Mouse (Mus musculus): ENCODE results near the gene Gabarapl2.
"Not testable (repeated sequence)": the region's sequence is repeated elsewhere in the genome, so short reads cannot be mapped to it uniquely, and the experiment has no call there.

Gene Gabarapl2

DNA sequence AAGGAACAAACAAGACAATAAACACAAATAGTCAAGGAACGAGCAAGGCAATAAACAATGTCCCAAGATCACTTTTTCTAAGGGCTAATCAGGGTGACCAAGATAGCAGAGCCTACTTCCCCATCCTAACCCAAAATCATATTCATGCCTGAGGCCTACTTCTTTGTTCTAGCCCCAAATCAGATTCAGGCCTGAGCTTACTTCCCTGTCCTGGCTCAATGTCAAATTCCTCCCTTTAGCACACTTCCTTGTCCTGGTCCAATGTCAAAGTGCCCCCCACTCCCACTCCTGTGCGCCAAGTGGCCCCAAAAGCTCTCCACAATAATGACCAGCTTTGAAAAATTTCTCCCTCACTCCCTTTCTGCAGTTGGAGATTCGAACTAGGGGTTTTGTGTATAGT is 3.3 kb upstream of the Gabarapl2 start:
- no peak for DNase-seq (ENCODE audit: low spot score)

DNA sequence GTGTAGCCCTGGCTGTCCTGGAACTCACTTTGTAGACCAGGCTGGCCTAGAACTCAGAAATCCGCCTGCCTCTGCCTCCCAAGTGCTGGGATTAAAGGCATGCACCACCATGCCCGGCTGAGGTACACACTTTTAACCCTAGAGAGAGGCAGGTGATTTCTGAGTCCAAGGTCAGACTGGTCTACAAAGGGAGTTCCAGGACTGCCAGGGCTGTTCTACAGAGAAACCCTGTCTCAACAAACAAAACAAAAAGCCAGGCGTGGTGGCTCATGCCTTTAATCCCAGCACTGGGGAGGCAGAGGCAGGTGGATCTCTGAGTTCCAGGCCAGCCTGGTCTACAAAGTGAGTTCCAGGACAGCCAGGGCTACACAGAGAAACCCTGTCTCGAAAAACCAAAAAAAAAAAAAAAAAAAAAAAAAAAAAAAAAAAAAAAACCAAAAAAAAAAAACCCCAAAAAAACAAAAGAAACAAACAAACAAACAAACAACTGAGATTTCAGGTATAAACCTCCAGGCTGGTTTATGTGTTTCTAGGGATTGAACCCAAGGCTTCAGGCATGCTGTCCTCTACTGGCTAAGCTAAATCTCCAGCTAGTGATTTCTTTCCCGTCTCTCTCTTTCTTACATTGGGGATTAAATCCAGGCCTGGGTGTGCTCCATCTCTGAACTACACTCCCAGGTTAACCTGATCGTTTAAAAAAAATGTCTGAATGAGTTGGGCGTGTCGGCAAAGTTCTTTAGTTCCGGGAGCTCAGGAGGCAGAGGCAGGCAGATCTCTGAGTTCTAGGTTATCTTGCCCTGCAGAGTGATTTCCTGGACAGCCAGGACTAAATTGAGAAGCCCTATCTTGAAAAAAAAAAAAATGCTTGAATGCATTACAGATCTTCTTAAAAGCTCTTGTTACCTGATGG is 2.2 kb upstream of the Gabarapl2 start:
- not testable (repeated sequence) for DNase-seq (ENCODE audit: low spot score)

GRCm38 (mm10) chr8:111939516-111940142 is 874 bp upstream of the Gabarapl2 start:
- DNase-seq (ENCODE audit: low spot score), result peak; percentile 69

DNA sequence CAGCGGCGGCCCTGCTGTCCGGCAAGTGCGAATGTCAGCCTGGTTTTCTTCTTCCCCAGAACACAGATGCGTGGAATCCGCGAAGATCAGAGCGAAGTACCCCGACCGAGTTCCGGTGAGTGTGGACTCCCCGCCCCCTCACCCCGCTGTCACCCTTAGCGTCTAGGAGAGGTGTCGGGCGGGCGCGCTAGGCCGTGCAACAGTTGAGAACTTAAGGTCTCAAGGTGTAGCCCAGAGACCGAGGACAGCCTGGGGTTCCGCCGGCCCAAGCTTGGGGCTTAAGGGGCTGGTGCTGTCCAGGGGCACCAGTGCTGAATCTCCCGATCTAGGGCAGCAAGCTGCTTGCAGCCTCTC is 575 bp downstream of the Gabarapl2 start:
- DNase-seq (ENCODE audit: low spot score), result peak; percentile 51

DNA sequence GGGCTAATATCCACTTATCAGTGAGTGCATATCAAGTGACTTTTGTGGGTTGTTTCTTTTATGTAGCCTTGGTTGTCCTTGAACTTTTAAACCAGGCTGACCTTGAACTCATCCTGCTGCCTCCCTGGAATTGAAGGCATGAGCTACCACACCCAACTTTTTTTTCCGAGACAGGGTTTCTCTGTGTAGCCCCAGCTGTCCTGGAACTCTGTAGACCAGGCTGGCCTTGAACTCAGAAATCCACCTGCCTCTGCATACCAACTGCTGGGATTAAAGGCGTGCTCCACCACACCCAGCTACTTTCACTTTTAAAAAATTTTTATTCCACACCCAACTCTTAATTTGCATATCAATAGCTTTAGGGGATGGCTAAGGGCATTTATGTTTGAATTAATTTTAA is 3.0 kb downstream of the Gabarapl2 start:
- DNase-seq (ENCODE audit: low spot score), result no peak

- DNase-seq (ENCODE audit: low spot score), result no peak
Observed at GRCm38 (mm10) chr8:111947144-111947543, 6.6 kb downstream of the Gabarapl2 start.

GRCm38 (mm10) chr8:111947954-111948353 is 7.5 kb downstream of the Gabarapl2 start:
- DNase-seq (ENCODE audit: low spot score), result no peak

- DNase-seq (ENCODE audit: low spot score), result no peak
Observed at GRCm38 (mm10) chr8:111950846-111951245, 10.3 kb downstream of the Gabarapl2 start.

- no peak for DNase-seq (ENCODE audit: low spot score)
Observed at GRCm38 (mm10) chr8:111951317-111951716, 10.8 kb downstream of the Gabarapl2 start.

DNA sequence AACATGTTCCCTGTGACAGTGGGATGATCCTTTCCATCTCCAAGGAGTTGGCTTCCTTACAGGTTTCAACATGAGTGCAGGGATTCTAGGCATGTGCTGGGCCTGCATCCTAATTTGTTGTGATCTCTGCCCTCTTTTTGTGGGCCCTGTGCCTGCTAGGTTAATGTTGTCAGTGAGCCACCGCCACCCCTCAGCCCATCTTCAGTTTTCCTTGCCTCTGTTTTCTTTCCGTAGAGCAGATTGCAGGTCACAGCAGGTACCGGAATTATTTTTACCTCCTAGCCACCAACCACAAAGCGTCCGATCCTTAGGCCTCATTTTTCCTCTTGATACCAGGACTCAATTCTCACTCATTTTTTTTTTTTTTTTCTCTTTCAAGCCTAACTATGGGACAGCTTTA is 11.4 kb downstream of the Gabarapl2 start:
- no peak for DNase-seq (ENCODE audit: low spot score)

- DNase-seq (ENCODE audit: low spot score), result no peak
Observed at GRCm38 (mm10) chr8:111954844-111955594, 14.5 kb downstream of the Gabarapl2 start.

DNA sequence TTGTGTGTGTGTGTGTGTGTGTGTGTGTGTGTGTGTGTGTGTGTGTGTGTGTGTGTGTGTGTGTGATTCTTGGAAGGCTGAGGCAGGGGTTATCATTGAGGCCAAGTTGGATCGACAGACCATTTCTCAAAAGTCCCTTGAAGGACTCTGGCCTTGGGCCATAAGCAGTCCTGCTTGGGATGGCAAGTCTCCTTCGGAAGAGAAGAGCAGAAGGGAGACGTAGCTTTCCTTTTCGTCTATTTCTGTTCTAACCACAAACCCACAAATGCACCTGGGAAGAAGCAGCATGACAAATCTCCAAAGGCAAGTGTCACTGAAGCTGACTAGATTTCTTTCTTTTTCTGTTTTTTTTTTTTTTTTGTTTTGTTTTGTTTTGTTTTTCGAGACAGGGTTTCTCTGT is 15.4 kb downstream of the Gabarapl2 start:
- no peak for DNase-seq (ENCODE audit: low spot score)

GRCm38 (mm10) chr8:111957231-111957630 is 16.7 kb downstream of the Gabarapl2 start:
- DNase-seq (ENCODE audit: low spot score), result no peak

GRCm38 (mm10) chr8:111960591-111961321 is 20.3 kb downstream of the Gabarapl2 start:
- no peak for DNase-seq (ENCODE audit: low spot score)

DNA sequence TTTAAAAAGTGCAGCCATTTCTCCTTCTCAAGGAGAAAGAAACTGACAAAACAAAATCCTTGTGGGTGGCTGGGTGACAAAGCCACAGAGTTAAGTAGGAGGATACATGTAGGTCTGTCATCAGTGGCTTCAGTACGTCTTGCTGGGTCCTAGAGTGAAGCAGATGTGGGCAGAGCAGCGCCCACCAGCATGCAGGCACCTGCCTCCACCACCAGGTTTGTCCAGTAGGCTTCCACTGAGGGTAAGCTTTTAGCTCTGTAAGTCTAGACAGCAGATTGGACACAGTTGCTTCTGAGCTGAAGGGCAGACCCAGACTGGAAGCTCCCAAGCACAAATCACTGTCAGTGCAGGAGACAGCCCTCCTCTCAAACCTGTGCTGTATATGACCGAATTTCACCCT is 20.8 kb downstream of the Gabarapl2 start:
- no peak for DNase-seq (ENCODE audit: low spot score)

DNA sequence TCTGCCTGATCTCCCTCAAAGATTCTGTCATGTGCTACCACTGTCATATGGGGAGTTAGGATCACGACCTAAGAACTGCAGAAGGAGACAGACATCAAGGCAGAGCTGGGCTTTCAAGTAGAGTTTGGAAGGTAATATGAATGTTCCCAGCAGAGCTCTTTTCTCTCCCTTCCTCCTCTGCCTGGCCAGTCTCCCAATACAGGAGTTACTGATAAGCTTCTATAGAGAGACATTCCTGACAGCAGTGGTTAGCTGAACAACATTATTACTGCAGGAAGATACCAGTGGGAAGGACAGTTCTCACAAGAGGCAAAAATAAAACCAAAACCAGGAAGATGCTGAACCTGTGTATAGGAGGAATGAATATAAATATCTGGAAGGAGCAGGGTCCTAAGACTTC is 22.1 kb downstream of the Gabarapl2 start:
- DNase-seq (ENCODE audit: low spot score), result no peak

GRCm38 (mm10) chr8:111963091-111963490 is 22.6 kb downstream of the Gabarapl2 start:
- DNase-seq (ENCODE audit: low spot score), result no peak

GRCm38 (mm10) chr8:111963546-111963945 is 23.0 kb downstream of the Gabarapl2 start:
- no peak for DNase-seq (ENCODE audit: low spot score)

DNA sequence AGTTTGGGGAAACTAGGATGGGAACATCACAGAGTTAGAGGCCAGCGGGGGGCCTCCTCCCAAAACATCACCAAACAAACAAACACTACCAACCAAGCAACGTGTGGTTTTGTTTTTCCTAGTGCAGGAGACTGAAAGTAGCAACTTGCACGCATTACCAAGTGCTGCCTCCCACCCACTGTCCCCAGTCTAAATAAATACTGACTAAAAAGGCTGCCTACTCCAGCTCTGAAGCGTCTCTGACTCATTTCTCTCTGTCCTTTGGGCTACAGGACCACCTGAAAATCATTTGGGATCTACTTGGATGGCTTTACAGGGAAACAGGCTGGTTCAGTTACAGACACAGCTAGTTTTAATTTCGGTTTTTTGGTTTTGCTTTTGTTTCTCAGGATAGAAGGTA is 23.8 kb downstream of the Gabarapl2 start:
- DNase-seq (ENCODE audit: low spot score), result no peak

GRCm38 (mm10) chr8:111964849-111965561 is 24.5 kb downstream of the Gabarapl2 start:
- no peak for DNase-seq (ENCODE audit: low spot score)

DNA sequence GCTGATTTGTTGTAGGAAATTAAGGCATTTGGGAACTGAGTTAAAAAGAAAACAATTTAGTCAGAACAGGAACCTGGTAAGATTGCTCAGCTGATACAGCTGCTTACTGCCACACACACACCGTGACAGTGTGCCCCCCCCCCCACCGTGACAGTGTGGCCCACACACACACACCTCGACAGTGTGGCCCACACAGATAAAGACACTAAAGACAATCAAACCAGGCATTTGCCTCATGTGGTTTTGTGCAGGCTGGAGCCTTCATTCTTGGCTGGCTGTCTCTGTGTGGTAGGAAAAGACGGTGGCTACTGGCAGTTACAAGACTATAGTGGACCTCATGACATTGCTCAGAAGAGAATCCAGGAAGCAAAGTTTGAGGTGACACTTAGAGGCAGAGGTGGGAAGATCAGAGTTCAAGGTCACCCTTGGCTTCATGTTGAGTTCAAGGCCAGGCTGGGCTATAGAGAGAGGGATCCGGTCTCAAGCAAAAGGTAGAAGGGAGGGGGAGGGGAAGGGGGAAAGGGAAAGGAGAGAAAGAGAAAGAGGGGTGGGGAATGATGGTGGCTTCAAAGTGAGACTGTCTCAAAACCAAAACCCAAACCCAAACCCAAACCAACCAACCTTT is 26.9 kb downstream of the Gabarapl2 start:
- DNase-seq (ENCODE audit: low spot score), result no peak
